14 mouse cellular contexts compared by ENCODE assay signal in the genomic region with DNA sequence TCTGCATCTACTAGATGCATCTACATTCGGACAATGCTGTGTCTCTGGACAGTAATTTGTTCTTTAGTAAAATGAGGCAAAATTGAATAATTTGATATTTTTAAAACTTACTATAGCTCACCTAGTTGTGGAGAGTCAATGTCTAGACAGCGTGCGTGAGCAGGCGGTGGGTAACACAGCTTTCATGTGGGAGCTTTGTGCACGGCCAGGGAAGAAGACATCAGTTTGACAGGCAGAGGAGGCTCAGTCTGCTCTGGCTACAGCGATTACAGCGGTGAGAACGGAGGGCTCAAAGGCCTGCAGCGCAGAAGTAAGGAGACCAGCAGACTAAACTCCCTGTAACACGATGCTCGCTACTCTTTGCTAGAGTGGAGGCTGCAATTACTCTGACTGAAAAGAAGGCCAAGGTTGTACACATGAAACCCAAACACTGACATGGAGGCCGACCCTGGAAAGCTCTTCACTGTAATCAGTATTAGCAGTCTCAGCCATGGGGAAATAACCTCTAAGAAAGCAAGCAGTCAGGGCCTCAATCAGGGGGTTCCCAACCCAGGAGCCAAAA.
DNase-seq lines count a peak whose midpoint lies in the region; ATAC-seq lines count a peak whose summit lies in the region.
"Had no signal": no experiment of that assay in that cellular context is flagged by ENCODE, and none has a peak within 500 bp of the region (broad histone marks: within the 10 kb centered on the region; RNA-seq: fewer than 3 reads in every experiment).

No protein-coding gene starts in this region.

- peaks cover 2% of the 10 kb centered on the region; the same call in 1 of the 2 replicates for H3K4me1 ChIP-seq in forebrain, embryonic 14.5 days (ENCODE audit: control insufficient read depth, insufficient read depth, low read length)
- no peaks in the 10 kb centered on the region; the same call in 1 of the 2 replicates for H3K4me1 ChIP-seq in forebrain, embryonic 15.5 days
- H3K4me1 ChIP-seq in limb, embryonic 12.5 days (replicated peaks): peaks cover 12% of the 10 kb centered on the region
- no peaks in the 10 kb centered on the region for H3K4me1 ChIP-seq in limb, embryonic 10.5 days
- peaks cover 7% of the 10 kb centered on the region for H3K4me1 ChIP-seq in embryonic facial prominence, embryonic 14.5 days (ENCODE audit: control insufficient read depth, insufficient read depth, low read length)

- H3K4me2 ChIP-seq in forebrain, embryonic 14.5 days (ENCODE audit: low read length): no peak overlapping the region
- no peak overlapping the region for H3K4me2 ChIP-seq in forebrain, embryonic 15.5 days (replicated peaks)
- H3K4me2 ChIP-seq in limb, embryonic 12.5 days: no peak overlapping the region
- H3K4me2 ChIP-seq in embryonic facial prominence, embryonic 14.5 days (ENCODE audit: low read depth, low read length): no peak overlapping the region

- intact Hi-C loops in gastrocnemius, postnatal 36 days (cut with DNase I): loop anchor here (10.0 kb wide), 1 partner anchor 80 kb away; no protein-coding TSS in a partner anchor

- DNase-seq in forebrain, embryonic 14.5 days (ENCODE audit: low spot score): peak; percentile 9
- no peak for DNase-seq in limb, embryonic 10.5 days (ENCODE audit: low spot score)
- DNase-seq in adrenal gland, postnatal 14 days: peak; percentile 58
- DNase-seq in embryonic facial prominence, embryonic 14.5 days (ENCODE audit: low spot score): peak; percentile 85
- no peak for DNase-seq in gastrocnemius, postnatal 36 days
- no peak for DNase-seq in lung, postnatal 10 days
- DNase-seq: cerebellum, adult 11-12 months; heart, postnatal 10 days; layer of hippocampus, postnatal 36 days; left cerebral cortex, postnatal 4 days; lung, postnatal 4 days had no signal

- H3K27ac ChIP-seq in forebrain, embryonic 14.5 days (ENCODE audit: low read depth, low read length): no peak overlapping the region
- no peak overlapping the region for H3K27ac ChIP-seq in forebrain, embryonic 15.5 days (replicated peaks)
- 0 out of 2 replicates have a peak overlapping the region, but pooled peaks have one; percentile 12 for H3K27ac ChIP-seq in limb, embryonic 12.5 days
- no peak overlapping the region for H3K27ac ChIP-seq in limb, embryonic 10.5 days
- 0 out of 2 replicates have a peak overlapping the region, but pooled peaks have one; percentile 25 for H3K27ac ChIP-seq in embryonic facial prominence, embryonic 14.5 days (replicated peaks; ENCODE audit: low read depth, low read length)
- H3K27ac ChIP-seq: liver, embryonic 14.5 days had no signal

- no peaks in the 10 kb centered on the region for H3K36me3 ChIP-seq in forebrain, embryonic 14.5 days (ENCODE audit: control insufficient read depth, insufficient read depth, low read length)
- no peaks in the 10 kb centered on the region for H3K36me3 ChIP-seq in forebrain, embryonic 15.5 days
- no peaks in the 10 kb centered on the region for H3K36me3 ChIP-seq in limb, embryonic 12.5 days
- H3K36me3 ChIP-seq in limb, embryonic 10.5 days: no peaks in the 10 kb centered on the region
- no peaks in the 10 kb centered on the region for H3K36me3 ChIP-seq in embryonic facial prominence, embryonic 14.5 days (ENCODE audit: control insufficient read depth, insufficient read depth, low read length)

- WGBS in forebrain, embryonic 14.5 days: 63% methylated on average over 12 of the region's 12 CpGs
- 65% methylated on average over 12 of the region's 12 CpGs for WGBS in forebrain, embryonic 15.5 days
- 50% methylated on average over 12 of the region's 12 CpGs for WGBS in limb, embryonic 12.5 days
- 57% methylated on average over 12 of the region's 12 CpGs for WGBS in limb, embryonic 10.5 days
- WGBS in embryonic facial prominence, embryonic 14.5 days: 41% methylated on average over 12 of the region's 12 CpGs

- no peaks in the 10 kb centered on the region for H3K9me3 ChIP-seq in forebrain, embryonic 14.5 days (replicated peaks; ENCODE audit: control insufficient read depth, low read length)
- no peaks in the 10 kb centered on the region for H3K9me3 ChIP-seq in forebrain, embryonic 15.5 days
- H3K9me3 ChIP-seq in limb, embryonic 12.5 days: no peaks in the 10 kb centered on the region
- no peaks in the 10 kb centered on the region for H3K9me3 ChIP-seq in limb, embryonic 10.5 days (replicated peaks)
- H3K9me3 ChIP-seq in embryonic facial prominence, embryonic 14.5 days (ENCODE audit: control insufficient read depth, low read length): peaks cover 12% of the 10 kb centered on the region

- H3K27me3 ChIP-seq in forebrain, embryonic 14.5 days (replicated peaks; ENCODE audit: control insufficient read depth, insufficient read depth, low read length): no peaks in the 10 kb centered on the region
- H3K27me3 ChIP-seq in forebrain, embryonic 15.5 days: no peaks in the 10 kb centered on the region
- H3K27me3 ChIP-seq in limb, embryonic 12.5 days: peaks cover 4% of the 10 kb centered on the region; the same call in 1 of the 2 replicates
- H3K27me3 ChIP-seq in limb, embryonic 10.5 days (ENCODE audit: low read depth, poor library complexity, severe bottlenecking): peaks cover 4% of the 10 kb centered on the region; the same call in 1 of the 2 replicates
- no peaks in the 10 kb centered on the region for H3K27me3 ChIP-seq in embryonic facial prominence, embryonic 14.5 days (replicated peaks; ENCODE audit: control insufficient read depth, insufficient read depth, low read length)

- no peak overlapping the region for H3K4me3 ChIP-seq in forebrain, embryonic 14.5 days (ENCODE audit: low read depth, low read length)
- H3K4me3 ChIP-seq in forebrain, embryonic 15.5 days: no peak overlapping the region
- no peak overlapping the region for H3K4me3 ChIP-seq in limb, embryonic 12.5 days (replicated peaks)
- no peak overlapping the region for H3K4me3 ChIP-seq in limb, embryonic 10.5 days
- H3K4me3 ChIP-seq in embryonic facial prominence, embryonic 14.5 days (ENCODE audit: low read depth, low read length): no peak overlapping the region

- ATAC-seq in forebrain, embryonic 14.5 days: no peak
- ATAC-seq in forebrain, embryonic 15.5 days (replicated peaks): no peak
- no peak for ATAC-seq in limb, embryonic 12.5 days (ENCODE audit: insufficient number of reproducible peaks, insufficient read depth, low FRiP score, low TSS enrichment, low read depth)
- peak; percentile 76 for ATAC-seq in embryonic facial prominence, embryonic 14.5 days (ENCODE audit: low read depth)

- no peak overlapping the region for H3K9ac ChIP-seq in forebrain, embryonic 14.5 days (ENCODE audit: low read length)
- H3K9ac ChIP-seq in forebrain, embryonic 15.5 days (replicated peaks): no peak overlapping the region
- no peak overlapping the region; the same call in 1 of the 2 replicates for H3K9ac ChIP-seq in limb, embryonic 12.5 days (replicated peaks)
- H3K9ac ChIP-seq in embryonic facial prominence, embryonic 14.5 days (ENCODE audit: low read depth, low read length): no peak overlapping the region
- H3K9ac ChIP-seq: liver, embryonic 14.5 days had no signal

Comparison
In these comparisons a context has a peak if more than half of its experiments do, and no peak if none do; other contexts are left out.
1. H3K27ac ChIP-seq: peak in limb, embryonic 12.5 days (single experiment) and embryonic facial prominence, embryonic 14.5 days (single experiment); none in forebrain, embryonic 14.5 days (single experiment), forebrain, embryonic 15.5 days (single experiment) and limb, embryonic 10.5 days (single experiment).
2. DNase-seq: peak in forebrain, embryonic 14.5 days (single experiment), adrenal gland, postnatal 14 days (single experiment) and embryonic facial prominence, embryonic 14.5 days (single experiment); none in limb, embryonic 10.5 days (single experiment), gastrocnemius, postnatal 36 days (0 of 2) and lung, postnatal 10 days (single experiment).